Mouse (Mus musculus) spleen, postnatal 4 days (tissue): ENCODE measurements around the gene Gjd3.

Experiments used
- DNase-seq, 2 experiments: peaks; one replicate each; pipeline ENCODE4 v3.0.0; 2022; ENCODE audit warnings: low spot score in 2 of 2

Gjd3 gene

GRCm38 (mm10) chr11:98963191-98964021, 19.4 kb downstream of the Gjd3 start:
- DNase-seq = peak in 1 of 2 experiments; percentile 62

DNA sequence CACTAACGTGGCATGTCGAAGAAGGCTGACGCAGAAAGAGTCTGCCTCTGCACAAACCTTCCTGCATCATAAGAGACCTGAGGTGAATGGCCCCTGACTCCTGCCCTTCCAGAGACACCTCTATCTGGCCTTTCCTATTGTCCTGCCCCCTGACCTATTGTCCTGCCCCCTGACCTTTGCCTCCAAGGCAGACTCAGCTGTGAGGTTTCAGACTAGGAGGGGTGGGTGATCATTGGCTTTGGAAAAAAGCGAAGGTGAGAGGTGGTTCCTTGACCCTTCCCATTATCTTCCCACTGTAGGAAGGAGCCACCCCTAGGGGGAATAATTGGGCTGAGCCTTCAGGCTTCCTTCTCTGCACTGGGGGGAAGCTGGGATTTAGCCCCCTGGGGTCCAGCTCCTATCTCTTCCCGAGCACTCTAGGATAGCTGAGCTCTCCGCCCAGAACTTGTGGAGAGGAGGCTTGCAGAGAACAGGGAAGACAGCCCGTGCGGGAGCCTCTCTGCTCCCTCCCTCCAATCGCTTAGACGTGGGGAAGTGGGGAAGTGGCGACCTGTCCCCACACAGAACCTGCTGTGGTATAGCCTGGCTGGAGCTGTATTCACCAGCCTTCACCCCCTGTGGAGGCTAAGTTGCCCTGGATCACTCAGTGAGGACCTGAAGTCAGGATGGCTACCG, 20.3 kb downstream of the Gjd3 start:
- DNase-seq = no peak

DNA sequence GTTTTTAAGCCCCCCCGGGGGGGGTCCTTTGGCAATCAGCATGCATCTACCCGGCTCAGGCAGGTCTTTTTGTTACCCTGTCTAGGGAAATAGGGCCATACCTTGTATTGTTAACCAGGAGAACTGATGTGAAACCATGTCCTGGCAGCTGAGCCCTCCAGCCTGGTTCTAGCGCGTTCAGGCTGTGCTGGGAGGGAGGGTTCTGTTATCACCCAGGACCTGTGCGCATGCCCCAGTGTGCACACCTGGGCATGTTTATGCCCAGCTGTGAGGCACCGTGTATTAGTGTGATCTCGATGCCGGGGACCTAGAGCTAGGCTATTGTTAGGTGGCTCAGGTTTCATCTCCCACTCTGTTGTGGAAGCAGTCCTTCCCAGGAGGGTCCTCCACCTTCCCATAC, 21.1 kb downstream of the Gjd3 start:
- no peak for DNase-seq

DNA sequence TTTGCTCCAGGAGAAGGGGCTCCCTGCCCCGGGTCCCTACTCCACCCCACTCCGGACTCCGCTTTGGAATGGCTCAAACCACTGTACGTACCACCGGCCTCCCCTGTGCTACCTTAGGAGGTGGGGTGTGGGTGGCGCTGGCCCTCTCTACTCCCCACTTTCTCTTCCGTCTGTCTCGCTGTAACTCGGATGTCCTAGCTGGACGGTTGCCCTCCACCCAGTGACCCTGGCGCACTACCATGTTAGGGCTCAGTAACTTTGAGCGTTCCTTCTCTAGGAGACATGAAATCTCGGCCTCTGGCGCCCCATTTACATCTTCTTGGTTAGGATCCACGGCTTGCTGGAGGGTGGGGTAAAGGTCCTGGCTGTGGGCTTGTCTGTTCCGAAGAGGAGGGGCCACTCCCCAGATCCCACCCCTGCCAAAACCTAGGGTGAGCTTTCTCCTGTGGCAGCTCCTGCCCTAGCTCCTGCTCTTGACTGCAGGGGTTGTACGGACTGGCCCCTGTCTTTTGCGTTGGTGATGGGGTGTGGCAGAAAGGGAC, 21.7 kb downstream of the Gjd3 start:
- no peak for DNase-seq

DNA sequence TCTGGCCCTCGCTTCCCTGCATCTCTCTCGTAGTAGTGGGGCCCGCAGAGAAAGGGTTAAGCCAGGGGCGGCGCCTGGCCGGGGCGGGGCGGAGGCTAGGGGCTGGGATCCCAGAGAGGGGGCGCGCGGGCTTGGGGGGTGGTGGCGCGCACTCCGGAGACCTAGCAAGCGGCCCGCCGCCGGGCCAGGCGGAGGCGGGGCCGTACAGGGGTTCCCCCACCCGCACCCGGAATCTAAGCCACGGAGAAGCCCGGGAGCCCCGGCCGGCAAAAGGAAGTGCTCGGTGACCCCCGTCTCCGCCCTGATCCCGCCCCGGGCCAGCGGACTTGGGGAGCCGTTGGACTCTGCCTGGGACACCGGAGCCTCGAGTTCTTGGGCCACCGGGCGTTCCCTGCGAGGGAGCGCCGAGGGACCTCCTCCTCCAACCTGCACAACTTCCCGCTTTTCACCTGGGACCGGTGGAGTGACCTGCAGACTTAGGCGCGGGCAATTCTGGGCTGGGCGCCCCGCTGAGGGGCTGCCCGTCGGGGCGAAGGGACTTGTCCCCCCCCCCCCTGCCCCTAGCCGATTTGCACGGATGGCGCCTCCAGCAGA, 22.4 kb downstream of the Gjd3 start:
- peak; percentile 67 to 81 for DNase-seq

GRCm38 (mm10) chr11:98959437-98960312, 23.1 kb downstream of the Gjd3 start:
- DNase-seq = peak; percentile 73 to 83

- DNase-seq = no peak
These were observed 26.5 kb downstream of the Gjd3 start for GRCm38 (mm10) chr11:98956340-98956739.

DNA sequence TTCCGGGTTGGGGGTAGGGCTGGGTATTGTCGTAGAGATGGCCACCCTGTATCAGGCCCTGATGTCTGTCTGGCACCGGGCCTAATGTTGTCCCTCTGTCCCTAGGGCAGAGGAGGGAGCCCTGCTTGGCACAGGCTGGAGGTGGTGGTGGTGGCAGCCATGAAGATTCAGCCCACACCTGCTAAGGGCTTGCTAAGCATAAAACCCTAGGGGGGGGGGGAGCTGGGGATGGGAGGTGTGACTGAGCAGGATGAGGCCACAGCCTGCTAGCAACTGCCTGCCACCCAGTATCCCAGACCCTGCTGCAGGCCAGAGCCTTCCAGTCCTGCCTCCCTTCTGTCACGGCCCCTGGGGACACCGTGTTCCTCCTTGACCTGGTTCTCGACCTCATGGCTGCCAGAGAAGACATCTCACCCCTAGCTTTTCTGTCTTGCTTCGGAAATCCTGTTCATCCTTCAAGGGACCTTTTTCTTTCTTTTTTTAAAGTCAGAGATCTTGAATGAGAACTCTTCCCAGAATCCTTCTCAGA, 27.0 kb downstream of the Gjd3 start:
- no peak for DNase-seq

DNA sequence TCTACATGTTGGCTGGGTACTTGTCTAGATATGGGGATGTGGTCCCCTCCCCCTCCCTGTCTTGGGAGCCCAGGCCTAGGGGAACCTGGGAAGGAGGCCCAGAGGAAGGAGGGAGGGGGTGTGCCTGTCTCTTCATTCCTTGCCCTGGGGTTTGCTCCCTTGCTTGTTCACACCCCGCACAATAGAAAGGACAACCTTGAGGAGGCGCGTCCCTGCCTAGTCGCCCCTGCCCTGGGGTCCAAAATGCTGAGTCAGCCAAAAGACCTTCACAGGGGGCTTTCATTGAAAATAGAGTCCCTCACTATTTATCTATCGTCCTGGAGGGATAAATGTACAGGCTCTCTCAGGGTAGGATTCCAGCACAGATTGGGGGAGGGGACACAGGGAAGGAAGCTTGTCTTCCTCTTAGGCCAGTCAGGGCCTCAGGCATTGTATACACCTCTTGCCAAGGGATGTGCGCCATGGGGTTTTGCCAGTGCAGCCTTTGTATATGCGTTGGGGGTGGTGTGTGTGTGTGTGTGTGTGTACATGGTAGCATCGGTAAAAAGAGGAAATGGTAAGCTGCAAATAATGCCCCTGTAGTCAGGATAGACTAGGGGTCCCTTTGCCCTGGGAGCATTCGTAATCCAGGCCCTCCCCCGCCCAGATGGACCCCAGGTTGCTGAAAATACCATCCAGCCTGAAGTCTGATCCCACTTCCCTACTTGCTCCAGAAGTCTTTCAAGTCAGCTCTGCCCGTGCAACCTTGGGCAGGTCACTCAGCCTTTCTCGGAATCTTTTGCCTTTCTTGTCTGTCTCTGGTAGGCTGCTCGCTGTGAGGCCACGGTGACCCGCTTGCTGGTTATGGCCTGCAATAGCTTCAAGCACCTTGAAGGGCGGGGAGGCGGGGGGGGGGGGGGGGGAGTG, 27.8 kb downstream of the Gjd3 start:
- no peak for DNase-seq

GRCm38 (mm10) chr11:98954373-98954772, 28.4 kb downstream of the Gjd3 start:
- DNase-seq = peak; percentile 62 to 88

GRCm38 (mm10) chr11:98953835-98954320, 28.9 kb downstream of the Gjd3 start:
- no peak for DNase-seq

GRCm38 (mm10) chr11:98953361-98953760, 29.5 kb downstream of the Gjd3 start:
- DNase-seq = no peak

GRCm38 (mm10) chr11:98952736-98953135, 30.1 kb downstream of the Gjd3 start:
- peak in 1 of 2 experiments; percentile 51 for DNase-seq

DNA sequence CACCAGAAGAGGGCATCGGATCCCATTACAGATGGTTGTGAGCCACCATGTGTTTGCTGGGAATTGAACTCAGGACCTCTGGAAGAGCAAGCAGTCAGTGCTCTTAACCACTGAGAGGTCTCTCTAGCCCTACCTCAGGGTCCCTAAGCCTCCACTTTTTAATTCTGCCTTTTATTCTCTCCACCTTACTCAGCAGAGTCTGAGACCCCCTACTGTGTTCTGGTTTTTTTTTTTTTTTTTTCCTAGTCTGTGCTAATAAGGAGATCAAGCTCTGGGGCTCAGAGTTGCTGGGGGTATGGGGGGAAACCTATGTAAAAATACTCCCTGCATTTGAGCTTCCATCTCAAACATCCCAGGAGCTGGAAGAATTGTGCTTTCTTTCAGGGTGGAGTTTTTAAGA, 30.7 kb downstream of the Gjd3 start:
- DNase-seq = no peak

- DNase-seq = no peak
These were observed 31.6 kb downstream of the Gjd3 start for GRCm38 (mm10) chr11:98951026-98951906.

GRCm38 (mm10) chr11:98950484-98950883, 32.3 kb downstream of the Gjd3 start:
- no peak for DNase-seq

DNA sequence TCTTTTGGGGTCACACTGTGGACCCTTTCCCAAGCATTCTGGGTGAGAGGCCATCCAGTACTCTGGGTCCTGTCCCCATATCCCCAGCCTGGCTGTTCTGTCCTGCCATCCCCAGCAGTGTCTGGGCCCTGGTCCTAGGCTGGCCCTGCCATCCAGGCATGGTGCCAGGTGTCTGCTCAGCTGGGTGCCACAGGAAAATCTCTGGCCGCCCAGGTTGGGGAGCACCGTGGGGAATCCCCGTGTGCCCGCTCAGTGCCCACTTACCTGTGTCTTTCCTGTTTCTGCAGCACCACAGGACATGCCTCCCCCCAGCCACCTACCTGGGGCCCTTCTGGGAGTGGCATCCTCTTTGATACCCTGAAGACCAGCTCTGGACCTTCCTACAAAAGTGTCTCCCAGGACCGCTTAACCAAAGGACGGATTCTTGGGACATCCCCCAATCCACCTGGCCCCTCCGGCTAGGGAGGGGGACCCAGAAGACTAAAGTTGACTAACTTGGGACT, 32.8 kb downstream of the Gjd3 start:
- DNase-seq = no peak

DNA sequence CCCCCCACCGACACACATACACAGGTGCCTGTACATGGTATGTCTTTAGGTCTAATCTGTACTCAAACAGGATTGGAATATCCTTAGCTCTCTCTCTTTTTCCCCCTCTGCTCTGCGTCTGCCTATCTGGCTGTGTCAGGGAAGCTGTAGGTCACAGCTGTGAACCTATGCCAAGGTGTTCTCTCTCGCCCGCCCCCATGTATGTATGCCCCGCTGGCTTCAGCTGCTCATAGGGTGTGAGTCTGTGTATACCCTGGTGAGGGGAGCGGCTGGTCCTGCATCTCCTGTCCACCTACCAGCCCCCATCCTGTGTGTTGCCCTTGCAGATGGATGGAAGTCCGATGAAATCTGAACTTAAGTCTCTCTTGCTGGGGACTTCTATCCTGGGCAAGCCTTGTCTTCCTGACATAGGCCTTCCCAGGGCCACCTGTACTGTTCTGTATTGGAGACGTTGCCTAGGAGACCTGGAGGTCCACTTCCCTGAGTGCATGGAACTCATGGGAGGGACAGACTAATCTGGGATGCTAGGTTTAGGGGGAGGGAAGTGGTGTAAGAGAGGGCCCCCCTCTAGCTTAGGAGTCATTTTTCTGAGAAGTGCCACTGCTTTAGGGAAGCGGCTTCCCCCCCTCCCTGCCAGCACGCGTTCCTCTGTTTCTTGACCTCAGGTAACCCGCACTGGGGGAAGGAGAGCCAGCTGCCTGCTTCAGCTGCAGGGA, 33.4 kb downstream of the Gjd3 start:
- no peak for DNase-seq
